Mouse (Mus musculus) heart, embryonic 12.5 days (tissue): ENCODE measurements at regions not wholly inside any gene's neighbourhood (a gene's known extent, or its start where the extent isn't known, plus 50 kb on each side); places are given as distances from the start of the nearest gene placed in this dataset.

Experiments used
- ATAC-seq: fragments of 200-750 bp; cut with Nextera tagmentation; 2 replicates; pipeline ENCODE4 v1.8.0; 2017; ENCODE audit warnings: moderate TSS enrichment, moderate library complexity; ENCODE audit not compliant: insufficient number of reproducible peaks, low FRiP score
- H3K27ac ChIP-seq: fragments of 300-500 bp; sonication (generic); 2 replicates; pipeline ENCODE4 v1.5.1; 2016; ENCODE audit warnings: mild to moderate bottlenecking, moderate library complexity; ENCODE audit not compliant: poor library complexity, severe bottlenecking
- H3K27me3 ChIP-seq: fragments of 300-500 bp; sonication (generic); replicated peaks from 2 replicates; pipeline ENCODE4 v1.6.1; 2016; ENCODE audit warnings: mild to moderate bottlenecking, moderate library complexity
- H3K36me3 ChIP-seq: fragments of 300-500 bp; sonication (generic); 2 replicates; pipeline ENCODE4 v1.6.1; 2016; ENCODE audit warnings: mild to moderate bottlenecking, moderate library complexity
- H3K4me1 ChIP-seq: fragments of 300-500 bp; sonication (generic); replicated peaks from 2 replicates; pipeline ENCODE4 v1.6.1; 2016; ENCODE audit warnings: mild to moderate bottlenecking
- H3K4me2 ChIP-seq: fragments of 300-500 bp; sonication (generic); 2 replicates; pipeline ENCODE4 v1.6.1; 2016; ENCODE audit warnings: mild to moderate bottlenecking, moderate library complexity
- H3K4me3 ChIP-seq: fragments of 300-500 bp; sonication (generic); 2 replicates; pipeline ENCODE4 v1.5.1; 2016; ENCODE audit warnings: mild to moderate bottlenecking
- H3K9ac ChIP-seq: fragments of 300-500 bp; sonication (generic); 2 replicates; pipeline ENCODE4 v1.6.1; 2016; ENCODE audit warnings: mild to moderate bottlenecking, moderate library complexity
- H3K9me3 ChIP-seq: fragments of 300-500 bp; sonication (generic); replicated peaks from 2 replicates; pipeline ENCODE4 v1.6.1; 2016; ENCODE audit warnings: mild to moderate bottlenecking, moderate library complexity
- WGBS: fragments of 180-500 bp; shearing (Covaris S2); methylation state at CpG from one replicate; pipeline ENCODE4 v1.1.7; 2016; 5-methylcytosine and 5-hydroxymethylcytosine counted together

DNA sequence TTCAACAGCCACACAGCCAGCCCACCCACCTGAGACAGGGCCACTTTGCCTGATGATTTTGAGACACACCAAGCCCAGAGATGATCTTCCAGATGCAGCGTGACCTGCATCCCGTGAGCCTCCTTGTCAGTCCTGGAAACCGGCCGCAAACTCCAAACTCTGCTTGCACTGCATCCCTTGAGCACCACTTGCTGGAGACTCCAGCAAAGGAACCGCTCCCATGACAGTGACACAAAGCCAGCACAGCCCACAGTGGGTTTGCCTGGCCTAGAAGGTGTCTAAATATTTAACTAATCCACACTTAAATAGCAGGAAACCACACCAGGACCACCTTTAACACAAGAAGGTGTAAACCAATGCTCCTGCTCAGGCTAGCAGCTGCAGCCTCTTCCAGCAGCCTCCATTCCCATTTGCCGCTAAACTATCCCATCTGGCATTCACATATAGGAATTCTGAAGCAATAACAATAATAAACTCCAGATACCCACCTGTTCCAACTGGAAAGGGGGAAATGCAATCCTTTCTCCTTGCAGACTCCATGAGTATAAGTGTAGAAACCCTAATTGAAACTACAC lies 106.2 kb upstream of the Kdm8 start:
- Histone ChIP-seq H3K27me3 (no peaks in the 10 kb centered on the region), H3K9me3 (no peaks in the 10 kb centered on the region), H3K27ac (no peak overlapping the region), H3K4me2 (no peak overlapping the region), H3K4me1 (no peaks in the 10 kb centered on the region), H3K36me3 (no peaks in the 10 kb centered on the region), H3K4me3 (no peak overlapping the region), H3K9ac (no peak overlapping the region)
- WGBS, result 86% methylated on average over 6 of the region's 6 CpGs
- no peak for ATAC-seq

DNA sequence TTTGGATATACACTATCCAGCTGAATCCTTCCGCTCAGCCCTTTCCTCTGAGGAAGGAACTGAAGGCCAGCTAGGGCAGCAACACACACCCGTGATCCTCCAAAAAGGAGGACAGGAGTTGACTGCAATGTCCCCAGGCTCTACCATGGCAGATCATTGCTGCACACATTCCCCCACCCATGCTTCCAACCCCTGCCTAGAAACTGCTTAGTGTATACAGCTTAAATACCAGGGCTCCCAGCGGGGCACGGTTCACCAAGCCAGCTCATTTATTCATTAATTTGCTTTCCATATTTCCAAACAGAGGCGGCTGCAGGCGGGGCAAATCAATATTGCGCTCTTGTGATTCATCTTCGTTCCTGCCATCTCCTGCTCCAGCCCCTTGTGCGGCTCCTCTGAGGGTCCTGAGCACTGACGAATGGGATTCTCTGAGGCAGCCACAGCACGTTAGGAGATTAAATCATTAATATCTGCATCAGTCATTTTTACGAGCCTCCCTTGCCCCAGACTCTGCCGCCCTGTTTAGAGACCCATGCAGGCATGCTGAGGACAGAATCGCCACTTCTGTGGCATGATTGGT lies 104.1 kb upstream of the Kdm8 start:
- no peak for ATAC-seq
- no peaks in the 10 kb centered on the region for H3K27me3 ChIP-seq
- H3K36me3 ChIP-seq, result no peaks in the 10 kb centered on the region
- H3K9me3 ChIP-seq, result no peaks in the 10 kb centered on the region
- H3K9ac ChIP-seq, result no peak overlapping the region
- H3K27ac ChIP-seq, result no peak overlapping the region
- H3K4me2 ChIP-seq, result no peak overlapping the region
- no peaks in the 10 kb centered on the region for H3K4me1 ChIP-seq
- WGBS, result 82% methylated on average over 14 of the region's 14 CpGs
- no peak overlapping the region for H3K4me3 ChIP-seq

DNA sequence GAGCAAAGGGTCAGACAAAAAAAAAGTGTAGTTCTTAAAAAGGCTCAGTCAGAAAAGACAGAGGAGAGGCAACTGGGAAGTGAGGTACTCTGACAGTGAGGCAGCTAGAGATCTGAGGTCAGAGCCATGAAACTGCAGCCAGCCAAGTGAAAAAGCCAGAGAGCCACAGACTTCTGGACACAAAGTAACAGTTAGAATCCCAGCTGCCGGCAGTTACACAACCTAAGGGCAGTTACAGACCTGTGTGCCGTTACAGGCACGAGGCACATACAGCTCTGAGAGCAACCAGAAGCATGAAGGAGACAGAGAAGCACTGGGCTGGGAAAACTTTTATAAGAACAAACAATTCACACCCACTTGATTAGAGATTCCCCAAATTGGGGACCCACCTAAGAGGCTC lies 94.9 kb upstream of the Kdm8 start:
- Histone ChIP-seq H3K9me3 (no peaks in the 10 kb centered on the region), H3K4me1 (no peaks in the 10 kb centered on the region), H3K27ac (no peak overlapping the region), H3K36me3 (no peaks in the 10 kb centered on the region), H3K27me3 (no peaks in the 10 kb centered on the region), H3K4me2 (no peak overlapping the region), H3K4me3 (no peak overlapping the region), H3K9ac (no peak overlapping the region)
- WGBS, result 75% methylated on average over 3 of the region's 3 CpGs
- ATAC-seq, result no peak

DNA sequence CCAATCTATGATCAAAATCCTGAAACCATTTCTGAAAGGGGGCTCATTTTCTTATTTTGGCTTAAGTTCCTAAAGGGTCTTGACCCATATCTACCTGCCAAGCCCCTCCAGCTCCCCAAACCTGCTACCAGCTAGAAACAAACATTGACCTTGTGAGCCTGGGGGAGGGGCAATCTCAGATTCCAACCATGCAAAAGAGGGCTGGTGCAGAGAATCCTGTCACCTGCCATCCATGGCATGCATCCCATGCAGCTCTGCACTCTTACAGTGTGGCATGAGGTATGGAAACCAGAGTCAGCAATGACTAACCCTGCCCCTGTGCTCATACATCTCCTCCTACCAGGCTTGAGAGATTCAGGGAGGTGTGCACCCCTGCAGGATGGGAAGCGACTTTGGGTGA lies 90.3 kb upstream of the Kdm8 start:
- no peak overlapping the region for H3K4me2 ChIP-seq
- 86% methylated on average over 1 of the region's 1 CpGs for WGBS
- no peaks in the 10 kb centered on the region for H3K36me3 ChIP-seq
- no peaks in the 10 kb centered on the region for H3K4me1 ChIP-seq
- no peak overlapping the region for H3K27ac ChIP-seq
- no peak overlapping the region for H3K4me3 ChIP-seq
- no peak overlapping the region for H3K9ac ChIP-seq
- H3K9me3 ChIP-seq, result no peaks in the 10 kb centered on the region
- H3K27me3 ChIP-seq, result no peaks in the 10 kb centered on the region
- no peak for ATAC-seq

DNA sequence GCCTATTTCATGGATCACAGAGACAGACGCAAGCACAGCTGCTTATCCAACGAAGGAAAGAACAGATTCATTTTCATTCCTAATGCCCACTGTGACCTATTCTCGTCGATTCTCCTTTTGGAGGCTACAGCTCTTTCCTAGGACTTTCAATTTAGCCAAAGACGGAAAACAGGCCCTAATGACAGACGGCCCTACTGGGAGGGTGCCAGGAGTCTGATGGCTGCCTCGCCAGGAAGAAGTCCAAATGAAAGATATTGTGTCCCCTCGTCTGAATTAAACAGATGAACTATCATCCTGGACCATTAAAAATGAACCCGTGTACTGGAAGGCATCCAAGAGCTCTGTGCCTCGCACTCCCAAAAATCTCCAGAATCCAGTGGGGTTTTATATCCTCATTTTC lies 89.5 kb upstream of the Kdm8 start:
- no peaks in the 10 kb centered on the region for H3K36me3 ChIP-seq
- no peak overlapping the region for H3K9ac ChIP-seq
- H3K27me3 ChIP-seq, result no peaks in the 10 kb centered on the region
- no peak overlapping the region for H3K4me2 ChIP-seq
- no peak for ATAC-seq
- no peaks in the 10 kb centered on the region for H3K4me1 ChIP-seq
- H3K27ac ChIP-seq, result no peak overlapping the region
- WGBS, result 66% methylated on average over 10 of the region's 10 CpGs
- no peak overlapping the region for H3K4me3 ChIP-seq
- H3K9me3 ChIP-seq, result no peaks in the 10 kb centered on the region

DNA sequence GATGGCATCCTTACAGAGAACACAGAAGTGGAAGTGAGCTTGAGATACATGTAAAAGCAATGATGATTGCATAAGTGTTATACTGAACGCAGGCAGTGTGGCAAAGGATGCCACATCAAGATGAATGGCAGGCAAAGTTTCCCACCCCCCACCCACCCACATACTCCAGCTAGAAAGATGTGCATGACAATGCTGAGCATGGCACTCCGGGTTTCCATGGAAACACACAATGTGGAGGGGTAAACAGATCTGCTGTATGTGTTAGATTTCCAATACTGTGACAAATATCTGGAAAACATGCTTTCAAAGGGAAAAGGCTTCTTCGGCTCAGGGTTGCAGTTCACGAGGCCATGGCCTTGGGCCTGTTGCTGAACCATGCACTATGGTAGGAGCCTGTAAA lies 86.5 kb upstream of the Kdm8 start:
- H3K4me1 ChIP-seq, result no peaks in the 10 kb centered on the region
- no peak overlapping the region for H3K4me2 ChIP-seq
- ATAC-seq, result no peak
- 82% methylated on average over 4 of the region's 4 CpGs for WGBS
- H3K27me3 ChIP-seq, result no peaks in the 10 kb centered on the region
- H3K27ac ChIP-seq, result no peak overlapping the region
- H3K9ac ChIP-seq, result no peak overlapping the region
- H3K36me3 ChIP-seq, result no peaks in the 10 kb centered on the region
- H3K4me3 ChIP-seq, result no peak overlapping the region
- no peaks in the 10 kb centered on the region for H3K9me3 ChIP-seq

DNA sequence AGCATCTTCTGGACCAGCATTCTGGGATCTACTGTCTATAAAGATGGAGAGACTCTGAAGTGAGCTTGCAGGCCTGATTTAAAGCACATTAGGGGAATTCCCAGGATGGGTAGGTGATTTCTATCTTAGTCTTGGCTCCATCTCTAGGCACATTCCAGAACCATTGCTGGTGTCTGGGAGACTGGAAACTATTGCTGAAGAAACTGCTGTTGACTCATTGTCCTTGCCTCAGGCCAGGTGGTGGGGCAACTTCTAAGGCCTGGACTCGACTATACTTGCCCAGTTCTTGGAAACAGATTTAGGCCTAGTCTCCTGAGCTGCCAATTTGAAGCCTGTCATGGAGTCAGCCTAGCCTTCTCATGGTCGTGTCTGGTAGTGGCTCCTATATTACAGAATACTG lies 61.5 kb upstream of the Kdm8 start:
- no peak overlapping the region for H3K9ac ChIP-seq
- no peaks in the 10 kb centered on the region for H3K36me3 ChIP-seq
- no peak overlapping the region for H3K4me3 ChIP-seq
- 0 out of 2 replicates have a peak, but pooled peaks cover 3% of the 10 kb centered on the region for H3K27me3 ChIP-seq
- no peaks in the 10 kb centered on the region for H3K9me3 ChIP-seq
- H3K4me1 ChIP-seq, result no peaks in the 10 kb centered on the region
- H3K27ac ChIP-seq, result no peak overlapping the region
- no peak for ATAC-seq
- no peak overlapping the region for H3K4me2 ChIP-seq
- 49% methylated on average over 2 of the region's 2 CpGs for WGBS

DNA sequence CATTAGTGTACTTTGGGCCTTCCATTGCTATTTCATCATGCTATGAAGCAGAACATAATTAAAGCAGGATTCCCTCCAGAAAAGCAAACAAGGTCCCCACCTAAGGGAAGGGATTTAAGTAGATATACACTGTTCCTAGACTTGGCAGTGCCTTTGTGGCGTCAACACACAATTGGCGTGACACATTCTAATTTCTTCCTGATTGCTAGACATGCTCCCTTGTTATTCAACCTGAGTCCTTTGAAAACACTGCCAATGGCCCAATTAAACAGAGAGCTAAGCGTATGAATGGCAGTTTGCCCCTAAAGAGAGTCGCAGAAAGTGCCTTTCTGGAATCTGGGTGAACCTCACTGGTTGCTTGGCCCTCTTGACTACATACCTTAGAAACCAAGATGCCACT lies 60.3 kb upstream of the Kdm8 start:
- Histone ChIP-seq H3K4me2 (no peak overlapping the region), H3K4me1 (no peaks in the 10 kb centered on the region), H3K36me3 (no peaks in the 10 kb centered on the region), H3K27me3 (no peaks in the 10 kb centered on the region), H3K9ac (no peak overlapping the region), H3K27ac (no peak overlapping the region), H3K9me3 (no peaks in the 10 kb centered on the region), H3K4me3 (no peak overlapping the region)
- WGBS, result 87% methylated on average over 4 of the region's 4 CpGs
- ATAC-seq, result no peak

DNA sequence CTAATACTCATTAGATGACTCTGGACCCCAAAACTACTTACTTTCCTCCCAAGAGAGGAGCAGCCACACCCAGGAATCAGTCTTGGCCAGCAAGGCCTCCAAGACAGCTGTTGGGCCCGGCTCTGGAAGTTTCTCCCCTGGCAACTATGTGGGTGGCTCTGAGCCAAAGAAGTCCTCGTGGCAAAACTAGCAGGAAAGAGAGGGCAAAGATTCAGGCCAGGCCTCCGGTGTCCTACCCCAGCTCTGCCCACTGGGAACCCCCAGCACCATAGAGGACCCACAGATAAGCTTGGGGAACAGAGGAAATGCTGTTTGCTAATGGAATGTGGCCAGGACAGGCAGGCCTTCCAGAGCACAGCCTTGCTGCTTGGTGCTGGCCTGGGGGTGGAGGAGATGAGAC lies 51.9 kb upstream of the Kdm8 start:
- no peak overlapping the region for H3K27ac ChIP-seq
- peak overlapping the region; percentile 94 for H3K4me2 ChIP-seq
- H3K36me3 ChIP-seq, result no peaks in the 10 kb centered on the region
- H3K9ac ChIP-seq, result no peak overlapping the region
- no peak for ATAC-seq
- peaks cover 9% of the 10 kb centered on the region; the same call in 1 of the 2 replicates for H3K4me1 ChIP-seq
- WGBS, result 25% methylated on average over 3 of the region's 3 CpGs
- no peaks in the 10 kb centered on the region; the same call in 1 of the 2 replicates for H3K9me3 ChIP-seq
- no peak overlapping the region for H3K4me3 ChIP-seq
- peaks cover 4% of the 10 kb centered on the region for H3K27me3 ChIP-seq

DNA sequence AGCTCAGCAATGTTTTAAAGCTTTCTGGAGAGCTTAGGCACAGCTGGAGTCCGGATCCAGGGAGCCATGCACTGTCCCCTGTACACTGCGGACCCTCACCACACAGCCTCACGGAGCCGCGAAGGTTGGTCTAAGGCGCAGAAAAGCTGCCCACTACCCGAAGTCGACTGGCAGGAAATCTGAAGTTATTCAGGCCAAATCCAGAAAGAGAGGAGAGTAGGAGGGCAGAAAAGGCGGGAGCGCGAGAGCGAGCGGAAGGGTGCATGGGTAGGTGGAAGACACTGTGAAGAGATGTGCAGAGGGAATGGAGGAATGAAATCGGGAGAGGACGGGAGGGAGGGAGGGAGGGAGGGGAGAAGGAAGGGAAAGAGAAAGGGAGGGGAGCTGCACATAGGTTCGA lies 51.2 kb upstream of the Kdm8 start:
- no peaks in the 10 kb centered on the region; the same call in 1 of the 2 replicates for H3K9me3 ChIP-seq
- no peaks in the 10 kb centered on the region for H3K36me3 ChIP-seq
- peaks cover 9% of the 10 kb centered on the region; the same call in 1 of the 2 replicates for H3K4me1 ChIP-seq
- no peak overlapping the region for H3K27ac ChIP-seq
- 2% methylated on average over 16 of the region's 16 CpGs for WGBS
- peak overlapping the region; percentile 50 for H3K4me3 ChIP-seq
- ATAC-seq, result peak; percentile 35; the same call in 1 of the 2 replicates
- H3K4me2 ChIP-seq, result peak overlapping the region; percentile 94
- peaks cover 4% of the 10 kb centered on the region for H3K27me3 ChIP-seq
- H3K9ac ChIP-seq, result peak overlapping the region; percentile 69

DNA sequence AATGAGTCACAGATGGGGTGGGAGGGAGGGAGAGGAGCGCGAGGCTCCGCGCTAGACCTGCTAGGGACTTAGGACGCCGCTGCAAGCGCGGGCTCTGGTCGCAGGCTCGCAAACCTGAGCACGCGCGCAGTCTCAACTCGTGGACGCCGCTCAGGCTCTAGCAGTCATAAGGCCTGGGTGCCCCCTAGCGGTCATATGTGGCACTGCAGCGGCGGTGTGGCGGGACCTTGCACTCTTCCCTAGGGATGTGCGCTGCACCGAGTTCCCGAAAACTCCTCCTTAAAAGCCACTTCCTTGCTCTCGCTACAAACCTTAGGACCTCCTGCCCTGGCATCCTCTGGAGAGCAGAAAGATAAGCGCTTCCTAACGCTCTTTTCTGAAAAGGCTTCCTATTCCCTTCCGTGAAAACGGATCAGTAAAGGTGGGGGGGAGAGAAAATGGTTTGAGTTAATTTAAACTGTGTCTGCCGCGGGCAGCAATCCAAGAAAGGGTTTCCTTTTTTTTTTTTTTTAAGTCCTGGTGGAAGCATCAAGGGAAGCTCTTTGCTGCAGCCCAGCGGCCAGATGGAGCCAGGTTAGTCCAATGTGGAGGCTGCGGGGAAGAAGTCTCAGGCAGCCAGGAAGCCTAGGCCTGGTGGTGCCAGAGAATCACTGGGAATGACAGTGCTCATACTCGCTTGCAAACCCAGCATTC lies 50.7 kb upstream of the Kdm8 start:
- peak overlapping the region; percentile 69 for H3K9ac ChIP-seq
- H3K27me3 ChIP-seq, result peaks cover 4% of the 10 kb centered on the region
- peaks cover 9% of the 10 kb centered on the region; the same call in 1 of the 2 replicates for H3K4me1 ChIP-seq
- peak overlapping the region; percentile 94 for H3K4me2 ChIP-seq
- H3K9me3 ChIP-seq, result no peaks in the 10 kb centered on the region; the same call in 1 of the 2 replicates
- 1% methylated on average over 33 of the region's 33 CpGs for WGBS
- peak overlapping the region; percentile 50 for H3K4me3 ChIP-seq
- no peak overlapping the region for H3K27ac ChIP-seq
- no peaks in the 10 kb centered on the region for H3K36me3 ChIP-seq
- ATAC-seq, result peak; percentile 88
